9 mouse cellular contexts compared by ENCODE assay signal in the genomic region with DNA sequence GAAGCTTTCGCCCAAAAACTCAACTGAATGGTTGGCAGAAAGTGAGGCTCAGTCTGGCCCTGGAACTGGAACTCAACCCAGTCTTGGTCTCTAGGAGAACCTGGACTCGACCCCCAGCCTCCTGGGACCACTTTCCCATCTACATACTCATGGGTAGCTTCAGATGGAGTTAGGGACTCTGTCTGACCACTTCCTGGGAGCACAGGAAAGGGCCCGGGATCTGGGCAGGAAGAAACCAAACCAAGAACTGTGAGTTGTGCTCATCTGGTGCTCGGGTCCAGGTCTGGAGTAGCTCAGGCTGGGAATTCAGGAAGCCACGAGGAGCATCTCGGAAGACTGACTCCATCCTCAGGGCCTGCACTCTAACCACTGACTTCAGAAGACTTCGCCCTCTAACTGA. TPM values are rescaled to one million over a fixed set of nuclear protein-coding genes. Genes with fewer than 3 reads are reported as not detected.
DNase-seq lines count a peak whose midpoint lies in the region; ATAC-seq and TF ChIP-seq lines count a peak whose summit lies in the region.
"Had no signal": no experiment of that assay in that cellular context is flagged by ENCODE, and none has a peak within 500 bp of the region (broad histone marks: within the 10 kb centered on the region; RNA-seq: fewer than 3 reads in every experiment).

No protein-coding gene starts in this region.

- H3K79me2 ChIP-seq in myocyte (ENCODE audit: control insufficient read depth, insufficient read depth): peaks cover 65% of the 10 kb centered on the region

- H3K9ac ChIP-seq in kidney, embryonic 15.5 days: no peak overlapping the region
- H3K9ac ChIP-seq in embryonic facial prominence, embryonic 14.5 days (ENCODE audit: low read depth, low read length): peak overlapping the region; percentile 92; the same call in 1 of the 2 replicates
- peak overlapping the region; percentile 99 for H3K9ac ChIP-seq in hindbrain, embryonic 15.5 days

- peak overlapping the region; percentile 85 for H3K4me3 ChIP-seq in kidney, embryonic 15.5 days (replicated peaks)
- peak overlapping the region; percentile 92 for H3K4me3 ChIP-seq in embryonic facial prominence, embryonic 14.5 days (ENCODE audit: low read depth, low read length)
- H3K4me3 ChIP-seq in hindbrain, embryonic 15.5 days: peak overlapping the region; percentile 97
- H3K4me3 ChIP-seq in myocyte: peak overlapping the region; percentile 92
- no peak overlapping the region for H3K4me3 ChIP-seq in thymus, adult 2 months (ENCODE audit: control insufficient read depth, insufficient read depth, low read length)

- peaks cover 72% of the 10 kb centered on the region for H3K4me1 ChIP-seq in kidney, embryonic 15.5 days
- H3K4me1 ChIP-seq in embryonic facial prominence, embryonic 14.5 days (ENCODE audit: control insufficient read depth, insufficient read depth, low read length): peaks cover 60% of the 10 kb centered on the region
- peaks cover 69% of the 10 kb centered on the region for H3K4me1 ChIP-seq in hindbrain, embryonic 15.5 days (replicated peaks)
- H3K4me1 ChIP-seq in thymus, adult 2 months (replicated peaks; ENCODE audit: control insufficient read depth, insufficient read depth, low read length): peaks cover 12% of the 10 kb centered on the region

- TF ChIP-seq POLR2A in myocyte (IDR thresholded peaks at IDR 0.05; ENCODE audit: insufficient read length, low read depth): no peak
- no peak for TF ChIP-seq POLR2A in thymus, adult 2 months (IDR thresholded peaks at IDR 0.05; ENCODE audit: control insufficient read depth, extremely low read depth, insufficient read depth, low read length, poor library complexity)

- H3K36me3 ChIP-seq in kidney, embryonic 15.5 days: peaks cover 17% of the 10 kb centered on the region
- peaks cover 24% of the 10 kb centered on the region; the same call in 1 of the 2 replicates for H3K36me3 ChIP-seq in embryonic facial prominence, embryonic 14.5 days (ENCODE audit: control insufficient read depth, insufficient read depth, low read length)
- 0 out of 2 replicates have a peak, but pooled peaks cover 4% of the 10 kb centered on the region for H3K36me3 ChIP-seq in hindbrain, embryonic 15.5 days
- no peaks in the 10 kb centered on the region for H3K36me3 ChIP-seq in myocyte (ENCODE audit: control insufficient read depth, insufficient read depth)
- no peaks in the 10 kb centered on the region for H3K36me3 ChIP-seq in thymus, adult 2 months (ENCODE audit: control insufficient read depth, insufficient read depth, low read length)

- H3K27me3 ChIP-seq in kidney, embryonic 15.5 days: no peaks in the 10 kb centered on the region
- H3K27me3 ChIP-seq in embryonic facial prominence, embryonic 14.5 days (replicated peaks; ENCODE audit: control insufficient read depth, insufficient read depth, low read length): no peaks in the 10 kb centered on the region
- H3K27me3 ChIP-seq in hindbrain, embryonic 15.5 days: no peaks in the 10 kb centered on the region
- H3K27me3 ChIP-seq in myocyte (ENCODE audit: control insufficient read depth, insufficient read depth, insufficient read length): no peaks in the 10 kb centered on the region
- peaks cover 6% of the 10 kb centered on the region; the same call in 1 of the 2 replicates for H3K27me3 ChIP-seq in thymus, adult 2 months (ENCODE audit: control insufficient read depth, insufficient read depth, low read length)

- H3ac ChIP-seq in myocyte (ENCODE audit: control insufficient read depth, insufficient read length): no peak overlapping the region

- peak overlapping the region; percentile 93 for H3K4me2 ChIP-seq in kidney, embryonic 15.5 days
- peak overlapping the region; percentile 70 for H3K4me2 ChIP-seq in embryonic facial prominence, embryonic 14.5 days (ENCODE audit: low read depth, low read length)
- H3K4me2 ChIP-seq in hindbrain, embryonic 15.5 days: peak overlapping the region; percentile 87
- H3K4me2 ChIP-seq in myocyte (ENCODE audit: low read depth): peak overlapping the region; percentile 81

- DNase-seq in kidney, postnatal 10 days: no peak
- no peak for DNase-seq in embryonic facial prominence, embryonic 14.5 days (ENCODE audit: low spot score)
- DNase-seq in right cerebral cortex, adult 18-20 months: no peak
- no peak for DNase-seq in thymus, adult 2 months
- DNase-seq in embryo, embryonic 9.5 days (ENCODE audit: extremely low spot score): no peak

- ATAC-seq in kidney, embryonic 15.5 days (replicated peaks; ENCODE audit: low FRiP score): no peak
- ATAC-seq in embryonic facial prominence, embryonic 14.5 days (ENCODE audit: low read depth): no peak
- no peak for ATAC-seq in hindbrain, embryonic 15.5 days (ENCODE audit: low FRiP score, low read depth)

- no peaks in the 10 kb centered on the region for H3K9me3 ChIP-seq in kidney, embryonic 15.5 days (replicated peaks)
- H3K9me3 ChIP-seq in embryonic facial prominence, embryonic 14.5 days (ENCODE audit: control insufficient read depth, low read length): no peaks in the 10 kb centered on the region
- H3K9me3 ChIP-seq in hindbrain, embryonic 15.5 days: no peaks in the 10 kb centered on the region

- 82% methylated on average over 7 of the region's 7 CpGs for WGBS in kidney, embryonic 15.5 days
- WGBS in embryonic facial prominence, embryonic 14.5 days: 77% methylated on average over 7 of the region's 7 CpGs
- WGBS in hindbrain, embryonic 15.5 days: 78% methylated on average over 7 of the region's 7 CpGs
- 86% methylated on average over 7 of the region's 7 CpGs for WGBS in thymus, adult 2 months

- no peak for TF ChIP-seq CTCF in thymus, adult 2 months (IDR thresholded peaks at IDR 0.05; ENCODE audit: borderline replicate concordance, control insufficient read depth, extremely low read depth, insufficient read depth, low read length, poor library complexity)

- H3K27ac ChIP-seq in kidney, embryonic 15.5 days: peak overlapping the region; percentile 99; the same call in 1 of the 2 replicates
- H3K27ac ChIP-seq in embryonic facial prominence, embryonic 14.5 days (replicated peaks; ENCODE audit: low read depth, low read length): no peak overlapping the region
- 0 out of 2 replicates have a peak overlapping the region, but pooled peaks have one; percentile 99 for H3K27ac ChIP-seq in hindbrain, embryonic 15.5 days (replicated peaks)
- H3K27ac ChIP-seq in thymus, adult 2 months (ENCODE audit: control insufficient read depth, insufficient read depth, low read length): no peak overlapping the region

TF ChIP-seq in myocyte, 11 proteins besides CTCF, POLR2A, EP300 and RAD21:
- TF ChIP-seq SRF (IDR thresholded peaks at IDR 0.05; ENCODE audit: control insufficient read depth, insufficient read length, low read depth): no peak
- TF ChIP-seq MAX (IDR thresholded peaks at IDR 0.05; ENCODE audit: low read depth): no peak
- no peak for TF ChIP-seq E2F4 (IDR thresholded peaks at IDR 0.05; ENCODE audit: insufficient read depth)
- TF ChIP-seq POLR2AphosphoS2 (IDR thresholded peaks at IDR 0.05; ENCODE audit: insufficient read length, low read depth): no peak
- TF ChIP-seq MYOG (IDR thresholded peaks at IDR 0.05; ENCODE audit: control insufficient read depth in 1 of 3, insufficient read depth in 1 of 3, insufficient read length in 2 of 3, low read depth in 2 of 3): no peak
- no peak for TF ChIP-seq REST (IDR thresholded peaks at IDR 0.05; ENCODE audit: insufficient read depth, insufficient read length)
- TF ChIP-seq MYOD1 (IDR thresholded peaks at IDR 0.05; ENCODE audit: control insufficient read depth in 1 of 3, insufficient read length in 2 of 3, low read depth in 2 of 3): no peak
- no peak for TF ChIP-seq USF1 (IDR thresholded peaks at IDR 0.05; ENCODE audit: low read depth)
- no peak for TF ChIP-seq CEBPB (IDR thresholded peaks at IDR 0.05; ENCODE audit: insufficient read depth, poor library complexity, severe bottlenecking)
- no peak for TF ChIP-seq TCF3 (IDR thresholded peaks at IDR 0.05; ENCODE audit: insufficient read length, low read depth)
- TF ChIP-seq TCF12 (IDR thresholded peaks at IDR 0.05; ENCODE audit: insufficient read depth, poor library complexity, severe bottlenecking): no peak

RNA-seq across cellular contexts. Expression of a gene that starts 2.5 kb away (rescaled TPM):
- 3.5 and 4.2 TPM in 2 replicates for polyA plus RNA-seq in kidney, embryonic 15.5 days (2015; fragmentation: Nextera tagmentation; extraction: Ambion mirVana)
- 5.2 and 6.3 TPM in 2 replicates for polyA plus RNA-seq in embryonic facial prominence, embryonic 14.5 days (2014; fragmentation: Nextera tagmentation; extraction: Ambion mirVana)
- 5.2 and 6.3 TPM in 2 replicates for polyA plus RNA-seq in hindbrain, embryonic 15.5 days (2015; fragmentation: Nextera tagmentation; extraction: Ambion mirVana)
- 11.9 TPM for polyA plus RNA-seq in myocyte (2012; fragmentation: generic; extraction: Trizol)
- 5.2 and 5.3 TPM in 2 replicates for polyA plus RNA-seq in thymus, adult 2 months (2012; rRNA removed)

RNA-seq across cellular contexts. Expression of a gene that starts 10.3 kb away (rescaled TPM):
- 0.27 TPM in 1 of 2 replicates, not detected in the other for polyA plus RNA-seq in kidney, embryonic 15.5 days (2015; fragmentation: Nextera tagmentation; extraction: Ambion mirVana)
- not detected in 2 replicates for polyA plus RNA-seq in embryonic facial prominence, embryonic 14.5 days (2014; fragmentation: Nextera tagmentation; extraction: Ambion mirVana)
- polyA plus RNA-seq in hindbrain, embryonic 15.5 days (2015; fragmentation: Nextera tagmentation; extraction: Ambion mirVana): not detected in 2 replicates
- polyA plus RNA-seq in myocyte (2012; fragmentation: generic; extraction: Trizol): not detected
- polyA plus RNA-seq in thymus, adult 2 months (2012; rRNA removed): not detected in 2 replicates
- polyA plus RNA-seq: liver, embryonic 16.5 days had no signal

RNA-seq across cellular contexts. Expression of a gene that starts 58.5 kb away (rescaled TPM):
- polyA plus RNA-seq in kidney, embryonic 15.5 days (2015; fragmentation: Nextera tagmentation; extraction: Ambion mirVana): 25.3 and 27.2 TPM in 2 replicates
- 23.6 and 24.0 TPM in 2 replicates for polyA plus RNA-seq in embryonic facial prominence, embryonic 14.5 days (2014; fragmentation: Nextera tagmentation; extraction: Ambion mirVana)
- 9.7 and 12.3 TPM in 2 replicates for polyA plus RNA-seq in hindbrain, embryonic 15.5 days (2015; fragmentation: Nextera tagmentation; extraction: Ambion mirVana)
- 14.0 TPM for polyA plus RNA-seq in myocyte (2012; fragmentation: generic; extraction: Trizol)
- polyA plus RNA-seq in thymus, adult 2 months (2012; rRNA removed): 49.9 and 57.1 TPM in 2 replicates

Comparison
In these comparisons a context has a peak if more than half of its experiments do, and no peak if none do; other contexts are left out.
1. H3K27ac ChIP-seq: peak in kidney, embryonic 15.5 days (single experiment) and hindbrain, embryonic 15.5 days (single experiment); none in embryonic facial prominence, embryonic 14.5 days (single experiment) and thymus, adult 2 months (single experiment).
2. Peak in every context shown above with its lines, with median percentiles within 50 percentile points of each other: H3K4me2 ChIP-seq.